Mouse (Mus musculus): Measurements from ENCODE around the gene Sobp.

Sobp gene

DNA sequence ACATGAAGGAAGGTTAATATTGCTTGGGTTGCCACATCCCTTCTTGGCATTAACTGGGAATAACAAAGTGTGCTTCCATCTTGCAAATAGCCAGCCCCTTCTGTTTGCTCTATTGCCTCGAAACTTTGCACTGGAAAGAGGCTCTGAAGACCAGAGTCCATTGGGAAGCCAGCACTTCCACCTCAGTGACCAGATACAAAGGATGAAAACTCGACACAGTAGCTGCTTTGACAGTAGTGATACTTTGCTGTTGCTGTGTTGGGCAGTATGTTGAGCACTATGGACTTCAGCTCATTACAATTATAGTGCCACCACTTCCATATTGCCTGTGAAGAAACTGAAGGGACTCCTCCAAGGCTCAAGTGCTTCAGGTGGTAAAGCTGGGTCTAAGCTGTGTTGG, 86.9 kb downstream of the Sobp start:
- ATAC-seq (ENCODE audit: low TSS enrichment) = no peak

DNA sequence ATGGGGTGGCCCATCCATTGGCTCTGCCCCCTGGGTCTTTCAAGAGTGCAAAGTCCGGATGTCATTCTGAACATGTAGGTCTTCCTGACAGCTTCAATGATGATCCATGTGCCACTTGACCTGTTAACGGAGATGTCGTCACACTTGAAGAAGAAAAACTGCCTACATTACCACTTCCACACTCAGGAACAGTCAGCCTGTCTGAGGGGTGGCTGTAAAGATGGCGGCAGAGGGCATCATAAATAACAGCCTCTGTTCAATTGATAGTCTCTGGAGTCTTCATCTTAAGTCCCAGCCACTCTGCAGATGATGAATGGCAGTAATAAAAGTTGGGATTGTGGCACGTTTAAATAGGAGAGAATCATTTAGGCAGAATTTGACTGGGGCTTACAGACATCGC, 87.4 kb downstream of the Sobp start:
- no peak for ATAC-seq (ENCODE audit: low TSS enrichment)

DNA sequence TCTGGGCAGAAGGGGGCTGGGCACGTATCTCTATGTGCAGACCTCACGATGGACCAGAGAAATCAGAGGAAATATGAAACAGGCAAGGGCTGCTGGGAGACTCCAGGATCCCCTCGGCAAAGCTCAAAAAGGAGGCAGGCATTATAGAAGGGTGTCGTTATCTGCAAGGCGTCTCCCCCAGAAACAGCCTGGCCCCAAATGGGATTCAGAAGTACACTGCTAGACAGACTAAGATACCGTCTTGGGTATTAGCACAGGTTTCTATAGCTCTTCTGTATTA, 90.3 kb downstream of the Sobp start:
- no peak for ATAC-seq (ENCODE audit: low TSS enrichment)

DNA sequence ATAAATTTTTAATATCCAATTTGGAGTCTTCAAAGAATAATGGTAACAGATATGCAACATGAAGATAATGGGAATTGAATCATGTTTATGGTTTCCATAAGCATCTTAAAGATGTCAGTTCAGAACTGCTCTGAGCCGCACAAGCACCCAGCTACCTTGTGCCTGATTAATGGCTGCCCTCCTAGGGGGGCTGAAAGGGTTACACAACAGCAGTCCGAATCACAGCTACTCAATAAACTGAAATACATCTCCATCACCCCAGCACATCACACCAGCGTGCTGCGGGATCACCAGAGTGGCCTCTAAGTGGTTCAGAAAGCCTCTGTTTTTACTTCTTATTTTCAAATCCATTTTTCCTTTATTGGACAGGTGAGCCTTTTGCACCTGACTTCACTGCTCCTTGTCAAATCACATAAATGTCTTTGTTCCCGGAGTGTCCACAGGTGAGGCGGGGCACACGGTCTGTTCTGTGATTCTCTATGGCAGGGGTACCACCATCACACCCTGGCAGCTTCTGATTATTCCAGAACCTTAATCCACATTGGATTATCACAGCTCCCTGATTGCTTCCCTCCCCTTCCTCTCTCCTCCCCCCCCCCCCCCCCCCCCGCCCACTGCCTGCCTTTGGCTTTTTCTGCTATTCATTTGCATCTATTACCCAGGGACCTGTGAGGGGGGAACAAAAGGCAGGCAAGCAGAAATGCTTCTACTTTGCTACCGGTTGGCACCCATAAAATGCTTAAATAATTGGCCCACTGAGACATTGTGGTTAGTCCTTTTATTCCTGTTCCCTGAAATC, 90.8 kb downstream of the Sobp start:
- no peak for ATAC-seq (ENCODE audit: low TSS enrichment)

DNA sequence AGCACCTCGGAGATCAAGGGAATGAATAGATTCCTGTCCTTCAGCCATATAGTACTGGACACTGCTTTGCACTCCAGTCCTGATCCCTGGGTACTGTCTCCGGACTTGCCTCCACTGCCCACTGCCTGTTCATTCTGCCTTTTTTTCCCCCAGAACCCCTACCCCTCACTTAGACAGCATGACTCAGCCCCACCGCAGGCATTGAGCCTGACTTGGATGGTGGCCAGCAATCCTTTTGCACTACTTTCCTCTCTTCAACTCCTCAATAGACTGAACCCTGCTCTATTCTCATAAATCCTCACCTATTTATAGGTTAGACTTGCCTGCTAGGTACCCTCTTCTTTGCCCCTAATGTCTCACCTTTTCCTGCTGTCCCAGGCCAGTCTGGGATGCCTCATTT, 93.0 kb downstream of the Sobp start:
- ATAC-seq (ENCODE audit: low TSS enrichment) = peak; percentile 51; the same call in 1 of the 2 replicates

DNA sequence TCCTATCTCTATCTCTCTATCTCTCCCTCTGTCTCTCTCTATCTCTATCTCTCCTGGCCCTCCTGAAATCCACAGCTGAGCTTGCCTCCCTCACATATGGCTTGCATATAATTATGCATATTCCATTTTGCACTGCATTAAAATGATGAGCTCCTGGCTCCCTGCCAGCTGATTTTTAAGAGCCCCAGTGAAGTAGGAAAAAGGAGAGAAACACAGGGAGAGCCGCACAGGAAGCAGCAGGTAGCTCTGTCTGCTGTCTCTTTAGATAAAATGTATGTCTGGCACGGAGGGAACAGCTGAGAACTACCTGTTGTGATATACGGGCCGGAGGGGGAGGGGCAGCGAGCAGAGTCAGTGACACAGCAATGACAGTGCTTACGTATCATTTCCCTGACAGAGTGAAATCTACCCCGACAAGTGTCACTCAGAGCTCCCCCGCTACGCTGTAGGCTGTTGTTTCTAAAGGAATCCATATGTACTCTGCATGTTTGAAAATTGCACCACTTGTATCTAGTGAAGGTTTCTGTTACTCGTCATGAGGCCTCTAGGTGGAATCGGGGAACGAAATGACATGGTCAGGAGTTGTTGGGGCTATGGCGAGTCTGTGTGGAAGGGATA, 98.7 kb downstream of the Sobp start:
- peak; percentile 50 for ATAC-seq (ENCODE audit: low TSS enrichment)

DNA sequence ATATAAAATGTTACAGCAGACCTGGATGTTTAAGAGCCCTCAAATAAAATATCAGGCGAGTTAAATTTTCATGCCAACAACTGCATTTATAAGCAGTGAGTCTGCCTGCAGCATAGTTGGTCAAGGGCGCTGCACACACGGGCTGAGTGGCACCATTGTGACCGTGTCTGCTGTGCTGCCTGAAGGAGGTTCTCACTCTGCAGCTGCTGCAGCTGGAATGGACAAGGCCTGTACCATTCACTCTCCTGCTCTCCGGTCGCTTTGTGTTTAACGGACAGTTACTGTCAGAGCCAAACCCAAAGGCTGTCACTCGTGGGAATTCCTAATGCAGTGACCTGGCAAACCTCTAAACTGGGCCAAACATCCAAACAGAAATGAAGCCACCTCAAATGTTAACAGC, 101.0 kb downstream of the Sobp start:
- no peak for ATAC-seq (ENCODE audit: low TSS enrichment)

DNA sequence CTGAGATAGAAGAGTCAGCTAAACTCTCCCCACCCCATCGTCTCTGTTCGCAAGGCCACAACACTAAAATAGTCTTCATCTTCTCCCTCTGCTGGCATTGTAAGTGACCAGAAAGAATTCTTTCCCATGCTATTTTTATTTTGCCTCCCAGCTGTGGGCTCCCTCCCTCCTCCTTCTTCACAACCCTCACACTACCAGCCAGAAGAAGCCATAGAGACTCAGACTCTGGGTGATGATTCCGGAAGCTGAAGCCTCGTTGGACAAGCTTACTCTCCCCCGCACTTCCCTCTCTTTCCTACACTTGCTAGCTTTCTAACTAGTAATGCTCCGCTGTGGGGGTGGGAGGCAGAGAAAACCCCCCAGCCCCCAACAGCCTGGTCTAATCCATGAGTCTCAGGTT, 103.4 kb downstream of the Sobp start:
- ATAC-seq (ENCODE audit: low TSS enrichment) = peak; percentile 78

DNA sequence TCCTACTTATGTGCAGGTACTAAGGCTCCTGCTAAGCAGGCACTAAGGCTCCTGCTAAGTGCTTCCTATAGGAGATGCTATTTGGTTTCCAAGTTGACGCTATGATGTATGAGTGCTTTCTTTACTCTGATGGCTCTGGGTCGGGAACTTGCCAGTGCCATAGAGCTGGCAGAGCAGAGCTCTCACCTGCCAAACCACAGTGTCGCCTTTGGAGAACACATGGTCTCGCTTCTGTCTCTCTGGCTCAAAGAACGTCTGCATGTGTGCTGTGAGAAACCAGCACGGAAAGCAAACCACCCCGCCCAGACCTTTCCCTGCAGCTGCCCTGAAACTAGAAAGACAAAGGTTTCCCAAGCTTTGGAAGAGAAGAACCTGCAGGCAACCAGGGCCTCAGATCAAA, 109.0 kb downstream of the Sobp start:
- ATAC-seq (ENCODE audit: low TSS enrichment) = peak; percentile 26; the same call in 1 of the 2 replicates

DNA sequence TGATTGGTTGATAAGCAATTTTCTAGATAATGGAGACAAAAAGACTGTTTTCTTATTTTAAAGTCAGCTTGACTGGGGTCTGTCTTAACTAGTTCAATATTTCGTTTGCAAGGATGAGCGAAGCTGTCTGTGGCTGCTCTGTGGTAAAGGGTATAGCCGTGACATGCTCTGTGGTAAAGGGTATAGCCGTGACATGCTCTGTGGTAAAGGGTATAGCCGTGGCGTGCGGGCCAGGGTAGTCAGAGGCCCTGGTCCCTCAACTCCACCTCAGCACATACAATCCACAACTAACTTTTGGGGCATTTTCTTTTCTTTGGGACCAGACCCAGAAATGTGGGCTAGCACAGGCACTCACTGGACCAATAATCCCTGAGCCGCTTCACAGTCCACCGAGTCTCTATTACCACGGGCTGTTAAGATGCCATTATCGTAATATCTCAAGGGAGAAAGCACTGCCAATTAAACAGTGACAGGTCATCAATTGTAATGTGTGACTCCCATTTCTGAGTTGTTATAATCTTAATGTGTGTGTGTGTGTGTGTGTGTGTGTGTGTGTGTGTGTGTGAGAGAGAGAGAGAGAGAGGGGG, 112.7 kb downstream of the Sobp start:
- no peak for ATAC-seq (ENCODE audit: low TSS enrichment)

DNA sequence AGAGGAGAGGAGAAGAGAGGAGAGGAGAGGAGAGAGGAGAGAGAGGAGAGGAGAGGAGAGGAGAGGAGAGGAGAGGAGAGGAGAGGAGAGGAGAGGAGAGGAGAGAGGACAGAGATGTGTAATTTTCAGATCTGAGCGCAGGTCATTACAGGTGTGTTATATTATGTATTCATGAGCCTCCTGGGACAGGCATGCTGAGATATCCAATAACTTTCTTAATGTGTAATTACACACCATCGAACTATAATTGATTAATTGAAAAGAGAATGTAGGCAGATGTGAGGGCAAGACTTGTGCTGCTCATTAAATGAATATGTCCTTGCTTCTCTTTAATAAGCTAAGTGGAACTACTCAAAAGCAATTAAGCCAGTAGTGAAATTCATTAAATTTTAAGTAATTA, 118.9 kb downstream of the Sobp start:
- no peak for ATAC-seq (ENCODE audit: low TSS enrichment)

DNA sequence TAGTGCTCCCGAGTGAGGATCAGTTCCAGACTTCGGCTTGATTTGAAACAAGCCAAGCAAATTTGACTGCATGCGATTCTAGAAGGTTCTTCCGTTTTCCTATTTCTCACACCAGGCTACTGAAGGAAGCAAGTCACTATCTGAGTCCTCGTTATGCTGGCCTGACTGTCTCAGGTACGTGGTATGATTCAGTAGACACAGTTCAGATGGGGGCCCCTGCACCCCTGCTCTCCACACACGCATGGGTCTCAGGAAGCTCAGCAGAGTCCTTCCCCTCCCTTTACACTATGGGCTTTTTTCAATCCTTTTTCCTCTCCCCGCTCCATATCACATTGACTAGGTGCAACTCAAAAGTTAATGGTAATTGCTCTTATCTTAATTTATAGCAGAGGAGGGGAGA, 119.6 kb downstream of the Sobp start:
- ATAC-seq (ENCODE audit: low TSS enrichment) = peak; percentile 18; the same call in 1 of the 2 replicates

DNA sequence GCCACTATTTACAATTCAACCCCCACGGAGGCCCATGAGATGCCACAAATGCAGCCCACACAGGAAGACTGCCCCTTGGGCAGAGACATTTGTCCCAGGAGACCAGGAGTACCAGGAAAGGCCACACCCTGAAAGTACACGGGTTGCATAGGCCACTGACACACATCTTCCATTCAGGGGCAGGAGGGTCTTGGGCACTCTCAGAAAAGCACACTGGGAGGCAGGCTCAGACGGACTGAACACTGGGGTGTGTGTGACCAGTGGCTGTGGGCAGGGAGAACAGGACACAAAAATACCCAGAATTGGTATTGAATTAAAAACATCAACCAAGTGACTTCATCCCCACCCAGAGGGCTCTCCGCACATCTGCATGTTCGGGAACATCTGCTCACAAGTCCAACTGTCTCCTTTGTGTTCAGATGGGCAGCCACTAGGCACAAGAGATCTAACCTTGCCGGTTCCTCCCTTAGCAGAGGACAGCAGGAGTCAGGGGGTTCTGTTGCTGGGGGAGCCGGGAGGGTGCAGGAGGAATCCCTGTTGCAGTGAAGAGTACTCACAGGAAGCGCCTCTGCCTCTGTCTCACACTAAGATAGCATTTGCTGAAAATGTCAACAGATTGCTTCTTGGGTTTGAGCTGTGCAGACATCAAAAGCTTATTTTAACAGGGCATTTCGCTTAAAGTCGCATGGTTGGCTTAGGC, 120.3 kb downstream of the Sobp start:
- peak; percentile 73 for ATAC-seq (ENCODE audit: low TSS enrichment)

DNA sequence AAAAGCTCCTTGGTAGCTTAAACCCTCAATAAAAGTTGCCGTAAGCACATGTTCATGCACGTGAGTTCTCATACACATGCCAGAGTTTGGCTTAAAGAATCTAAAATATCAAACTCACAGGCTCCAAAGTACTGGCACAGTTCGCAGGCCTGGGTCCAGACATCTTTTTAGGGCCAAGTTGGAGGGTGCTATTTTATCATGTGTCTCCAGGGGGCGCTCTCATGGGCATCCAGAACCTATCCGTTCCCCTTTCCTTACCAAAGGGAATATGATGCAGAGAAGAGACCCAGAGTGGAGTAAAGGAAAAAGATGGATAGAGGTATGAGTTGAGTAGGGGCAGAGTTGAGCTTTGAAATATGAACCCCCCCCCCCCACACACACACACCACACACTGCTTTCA, 121.9 kb downstream of the Sobp start:
- ATAC-seq (ENCODE audit: low TSS enrichment) = peak; percentile 48

DNA sequence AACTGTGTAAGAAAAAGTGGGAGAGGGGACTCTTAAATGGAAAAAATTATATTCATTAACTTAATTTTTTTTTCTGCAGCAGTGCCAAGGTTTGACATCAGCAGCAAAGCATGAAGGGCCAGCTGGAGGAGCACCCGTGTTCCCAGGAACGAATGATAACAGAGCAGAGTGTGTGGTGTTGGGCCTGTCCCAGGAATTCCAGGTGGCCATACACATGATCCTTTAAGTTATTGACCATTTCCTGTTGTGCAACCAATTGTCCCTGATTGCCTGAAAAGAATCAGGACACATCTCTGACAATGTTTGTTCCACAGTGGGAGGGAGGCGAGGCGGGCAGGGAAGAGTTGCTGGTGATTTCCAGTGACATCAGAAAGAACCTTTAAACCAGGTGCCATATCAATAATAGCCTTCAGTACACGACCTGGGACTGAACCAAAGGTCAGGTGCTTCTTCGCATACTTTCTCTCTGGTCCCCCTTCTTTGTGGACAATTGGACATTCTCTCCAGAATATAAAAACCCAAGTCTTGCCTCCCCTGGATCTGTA, 126.5 kb downstream of the Sobp start:
- no peak for ATAC-seq (ENCODE audit: low TSS enrichment)

DNA sequence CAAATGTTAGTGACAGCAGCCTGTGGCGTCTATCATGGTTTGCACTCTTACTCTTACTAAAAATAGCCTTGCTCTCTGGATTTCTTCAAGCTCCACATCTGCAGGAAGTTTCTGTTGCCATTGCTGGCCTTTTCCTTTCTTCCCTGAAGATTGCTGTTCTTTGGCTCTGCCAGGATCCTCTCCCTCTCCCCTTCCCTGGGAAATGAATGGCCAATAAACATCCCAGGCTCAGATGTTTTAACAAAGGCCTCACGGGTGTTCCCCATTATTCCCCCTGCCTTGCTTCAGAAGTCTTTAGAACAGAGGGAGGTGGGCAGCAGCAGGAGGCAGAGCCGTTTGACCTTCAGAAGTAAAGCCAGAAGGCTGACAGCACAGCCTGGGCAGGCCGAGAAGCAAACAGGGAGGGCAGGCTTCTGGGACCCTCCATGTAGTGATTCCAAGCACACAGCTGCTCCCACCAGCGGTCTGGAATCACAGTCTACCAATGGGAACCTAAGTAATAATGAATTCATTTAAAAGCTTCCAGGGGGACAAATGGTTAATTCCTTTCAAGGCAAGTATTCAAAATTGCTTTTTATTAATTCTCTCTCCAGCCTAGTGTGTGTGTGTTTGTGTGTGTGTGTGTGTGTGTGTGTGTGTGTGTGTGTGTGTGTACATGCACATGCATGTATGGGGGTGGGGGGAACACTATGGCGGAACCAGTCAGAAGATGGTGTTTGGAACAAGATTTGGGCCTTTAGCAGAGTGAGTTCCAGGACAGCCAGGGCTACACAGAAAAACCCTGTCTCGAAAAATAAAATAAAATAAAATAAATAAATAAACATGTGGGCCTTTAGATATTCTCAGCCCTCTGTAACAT, 130.8 kb downstream of the Sobp start:
- ATAC-seq (ENCODE audit: low TSS enrichment) = no peak

DNA sequence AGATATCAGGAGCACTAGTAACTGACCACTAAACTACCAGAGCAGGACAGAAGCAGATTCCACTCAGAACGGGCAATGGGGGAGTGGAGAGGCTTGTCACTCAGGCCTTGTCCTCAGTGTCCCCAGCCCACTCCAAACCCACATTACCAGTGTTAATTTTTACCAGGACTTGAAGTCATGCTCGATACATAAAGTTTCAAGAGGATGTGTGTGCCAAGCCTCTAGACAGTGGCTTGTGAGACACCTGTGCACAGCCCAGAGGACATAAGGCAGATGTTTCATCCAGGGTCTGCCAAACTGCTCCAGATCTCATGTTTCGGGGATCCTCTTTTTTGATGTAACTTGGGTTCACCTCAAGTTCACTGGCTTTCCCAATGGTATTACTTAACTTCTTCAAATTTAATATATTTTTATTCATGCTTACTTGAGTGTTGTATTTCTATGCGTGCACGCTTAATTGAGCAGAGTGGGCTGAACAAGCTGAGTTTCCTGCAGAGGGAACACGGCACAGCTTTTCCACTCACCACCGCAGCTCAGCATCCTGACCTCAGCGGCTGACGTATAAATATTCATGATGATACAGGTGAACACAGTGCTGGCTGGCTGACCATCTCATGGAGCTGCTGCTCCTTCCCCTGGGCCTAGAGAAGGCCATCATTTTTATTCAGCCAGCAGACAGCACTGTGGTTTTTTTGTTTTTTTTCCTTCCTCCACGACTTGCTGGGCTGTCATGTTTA, 131.6 kb downstream of the Sobp start:
- peak; percentile 16; the same call in 1 of the 2 replicates for ATAC-seq (ENCODE audit: low TSS enrichment)

DNA sequence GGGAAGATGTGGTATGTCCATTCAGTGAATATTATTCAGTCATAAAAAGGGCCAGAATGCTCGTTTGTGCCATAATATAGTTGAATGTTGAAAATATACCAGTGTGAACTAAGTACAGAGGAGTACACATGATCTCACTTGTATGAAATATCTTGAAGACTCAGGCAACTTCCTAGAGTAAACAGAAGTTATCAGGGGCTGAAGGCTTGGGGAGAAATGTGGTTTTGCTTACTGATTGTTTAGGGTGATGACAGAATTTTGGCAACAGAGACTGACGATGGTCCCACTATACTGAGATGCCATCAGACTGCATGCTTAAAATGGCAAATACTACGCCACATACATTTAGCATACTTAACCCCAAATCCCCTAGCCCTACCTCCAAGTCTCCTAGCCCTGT, 132.5 kb downstream of the Sobp start:
- ATAC-seq (ENCODE audit: low TSS enrichment) = no peak

DNA sequence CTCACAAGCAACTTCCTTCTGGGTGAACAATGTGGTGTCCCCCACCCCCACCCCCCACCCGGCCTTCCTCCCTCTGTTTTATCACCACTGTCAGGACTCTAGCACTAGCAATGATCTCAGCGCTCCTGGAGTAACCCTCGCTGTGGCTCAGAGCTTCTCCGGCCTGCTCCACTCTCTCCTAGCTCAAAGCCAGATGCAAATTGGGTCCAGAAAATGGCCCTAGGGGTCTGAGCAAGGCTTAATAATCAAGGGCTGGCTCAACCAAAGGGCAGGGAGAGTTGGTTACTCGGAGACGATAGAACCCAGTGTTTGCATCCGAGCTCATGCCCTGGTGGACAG, 136.9 kb downstream of the Sobp start:
- no peak for ATAC-seq (ENCODE audit: low TSS enrichment)

DNA sequence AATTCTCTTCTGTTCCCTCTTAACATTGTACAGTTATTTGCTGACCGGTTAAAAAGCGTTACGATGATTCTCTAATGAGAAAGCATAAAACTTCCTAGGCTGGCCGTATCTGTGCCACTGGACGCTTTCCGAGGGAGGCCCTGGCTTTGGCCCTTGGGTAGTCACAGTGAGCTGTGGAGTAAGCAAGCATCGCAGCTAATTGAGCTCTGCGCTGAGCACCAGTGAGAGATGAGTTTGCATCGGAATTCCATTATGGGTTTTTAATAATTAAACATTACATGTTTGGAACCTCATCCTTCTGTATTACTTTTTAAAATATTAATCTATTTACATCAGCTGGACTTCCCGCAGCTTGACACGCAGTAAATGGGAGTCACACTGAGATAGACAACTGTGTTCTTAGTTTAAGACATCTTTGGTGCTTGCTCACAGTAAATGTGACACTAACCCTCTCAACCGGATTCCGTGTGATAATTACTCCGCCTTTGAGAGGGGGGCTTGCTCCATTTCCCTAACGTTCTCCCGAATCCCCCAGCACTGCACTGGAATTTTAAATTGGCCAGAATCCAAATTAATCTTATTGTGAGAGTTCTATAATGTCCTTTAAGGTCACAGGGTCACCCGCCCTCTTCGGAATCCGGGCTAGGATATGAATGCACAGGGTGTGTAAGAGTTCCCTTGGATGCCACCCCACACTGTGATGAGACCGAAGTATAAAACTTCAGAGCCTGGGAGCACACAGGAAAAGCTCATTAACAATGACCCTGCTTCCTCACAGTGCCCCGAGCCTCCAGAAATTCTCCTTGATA, 137.5 kb downstream of the Sobp start:
- ATAC-seq (ENCODE audit: low TSS enrichment) = no peak
